Mouse (Mus musculus): Measurements from ENCODE around the gene Arhgap5. TPM values are rescaled to one million over a fixed set of nuclear protein-coding genes. Genes with fewer than 3 reads are reported as not detected.

The Arhgap5 gene
- total RNA-seq, 4 experiments from 2014 or later, result 69.3 to 74.4 (median 71.9) TPM

Other genes with a start within 250 kb of the Arhgap5 start
- gene Akap6, start 195.4 kb downstream of the Arhgap5 start, total RNA-seq (2022), result 100 to 1,000 TPM in 3 of 4 experiments, 10 to 100 TPM in 1; 99.5 to 139 (median 123) TPM